Mouse (Mus musculus): ENCODE data around the gene Clpsl2.

DNA sequence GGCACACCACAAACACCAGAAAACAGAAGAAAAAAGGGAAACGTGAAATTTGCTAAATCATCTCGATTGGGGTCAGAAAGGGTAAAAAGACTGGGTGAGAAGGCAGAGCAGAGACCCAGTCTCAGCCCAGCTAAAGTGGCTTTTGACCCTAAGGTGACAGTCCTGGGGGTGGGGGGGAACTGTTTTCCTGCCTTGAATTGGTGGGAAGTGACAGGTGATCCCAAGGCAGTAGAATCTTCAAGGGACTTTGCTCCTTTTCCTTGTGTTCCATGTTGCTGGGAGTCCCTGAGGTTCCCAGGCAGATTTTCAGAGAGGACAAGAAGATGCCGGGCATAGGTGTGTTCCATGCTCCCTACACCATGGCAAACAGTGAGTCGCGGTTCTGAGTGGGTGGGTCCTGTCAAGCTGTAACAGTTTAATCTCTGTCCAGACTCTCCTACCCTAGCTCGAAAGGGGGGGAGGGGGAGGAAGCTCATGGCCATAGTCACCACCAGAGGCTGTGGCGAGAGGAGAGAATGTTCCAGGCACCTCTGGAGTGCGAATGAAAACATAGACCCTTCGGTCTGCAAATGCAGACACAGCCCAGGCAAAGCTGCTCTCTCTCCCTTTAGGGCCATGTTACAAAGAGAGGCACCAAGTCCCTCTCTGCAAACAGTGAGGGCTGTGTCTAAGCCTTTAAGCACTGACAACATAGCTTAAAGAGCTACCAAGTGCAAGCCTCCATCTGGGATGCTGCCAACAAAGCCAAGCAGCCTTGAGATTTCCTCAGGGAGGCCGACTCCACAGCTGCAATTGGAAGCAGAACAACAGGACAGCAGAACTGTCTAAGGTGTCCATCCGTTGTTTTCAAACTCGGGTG is 21.8 kb upstream of the Clpsl2 start:
- TF ChIP-seq CTCF (IDR thresholded peaks at IDR 0.05; ENCODE audit: insufficient read depth, low read depth, low read length) (no peak), POLR2A (IDR thresholded peaks at IDR 0.05; ENCODE audit: insufficient read depth, low read depth, low read length) (no peak)
